Mouse (Mus musculus): ENCODE data around the gene Gadd45b.

- TF ChIP-seq EP300 (optimal IDR thresholded peaks at IDR 0.05) (no peak), CTCF (IDR thresholded peaks at IDR 0.05; ENCODE audit: low read depth) (no peak)
Observed at GRCm38 (mm10) chr10:80957791-80958190, 27.9 kb downstream of the Gadd45b start.

Measured in stomach, postnatal 0 days (tissue).